Mouse (Mus musculus): ENCODE data around the gene Proca1. TPM values are rescaled to one million over a fixed set of nuclear protein-coding genes. Genes with fewer than 3 reads are reported as not detected.

Proca1 gene
- polyA plus RNA-seq, 1 experiment from 2014 or later: 2.9 TPM

GRCm38 (mm10) chr11:78164604-78164923 lies 28.6 kb upstream of the Proca1 start:
- ATAC-seq (ENCODE audit: low FRiP score) (peak; percentile 1; the same call in 1 of the 2 replicates), DNase-seq (ENCODE audit: low spot score) (no peak)
- peak overlapping the region; percentile 96 for H3K4me3 ChIP-seq (replicated peaks; ENCODE audit: low read length)
- peak overlapping the region; percentile 97 for H3K27ac ChIP-seq
- WGBS: under 1% methylated on average over 14 of the region's 14 CpGs
- no peaks in the 10 kb centered on the region for H3K9me3 ChIP-seq (ENCODE audit: control insufficient read depth, low read length)
- H3K9ac ChIP-seq: peak overlapping the region; percentile 100
- H3K27me3 ChIP-seq (ENCODE audit: control insufficient read depth, insufficient read depth, low read length): no peaks in the 10 kb centered on the region
- H3K4me2 ChIP-seq (replicated peaks): peak overlapping the region; percentile 79
- H3K36me3 ChIP-seq (replicated peaks; ENCODE audit: control insufficient read depth, insufficient read depth): peaks cover 30% of the 10 kb centered on the region
- H3K4me1 ChIP-seq (replicated peaks; ENCODE audit: control insufficient read depth, insufficient read depth, low read length): peaks cover 25% of the 10 kb centered on the region

- Histone ChIP-seq H3K36me3 (replicated peaks; ENCODE audit: control insufficient read depth, insufficient read depth) (peaks cover 25% of the 10 kb centered on the region), H3K4me1 (replicated peaks; ENCODE audit: control insufficient read depth, insufficient read depth, low read length) (peaks cover 25% of the 10 kb centered on the region), H3K9me3 (ENCODE audit: control insufficient read depth, low read length) (no peaks in the 10 kb centered on the region), H3K27me3 (ENCODE audit: control insufficient read depth, insufficient read depth, low read length) (no peaks in the 10 kb centered on the region), H3K4me2 (replicated peaks) (peak within 1 kb of the TSS; percentile 79), H3K4me3 (replicated peaks; ENCODE audit: low read length) (peak within 1 kb of the TSS; percentile 96), H3K27ac (peak within 1 kb of the TSS; percentile 97), H3K9ac (peak within 1 kb of the TSS; percentile 100)
- DNase-seq (ENCODE audit: low spot score) (peak; percentile 88), ATAC-seq (ENCODE audit: low FRiP score) (peak; percentile 87)
- WGBS: under 1% methylated on average over 77 of the region's 78 CpGs
These were observed 28.1 kb upstream of the Proca1 start, which contains the start of gene Traf4 for GRCm38 (mm10) chr11:78164924-78165760. Gene Traf4 (minus strand): TSS chr11:78165589.

- peak; percentile 60 for DNase-seq (ENCODE audit: low spot score)
- Histone ChIP-seq H3K4me2 (replicated peaks) (peak overlapping the region; percentile 79), H3K36me3 (replicated peaks; ENCODE audit: control insufficient read depth, insufficient read depth) (peaks cover 19% of the 10 kb centered on the region), H3K27ac (peak overlapping the region; percentile 97), H3K4me1 (replicated peaks; ENCODE audit: control insufficient read depth, insufficient read depth, low read length) (peaks cover 25% of the 10 kb centered on the region), H3K4me3 (replicated peaks; ENCODE audit: low read length) (peak overlapping the region; percentile 96), H3K9ac (peak overlapping the region; percentile 100), H3K9me3 (ENCODE audit: control insufficient read depth, low read length) (no peaks in the 10 kb centered on the region), H3K27me3 (ENCODE audit: control insufficient read depth, insufficient read depth, low read length) (no peaks in the 10 kb centered on the region)
- WGBS: 2% methylated on average over 16 of the region's 16 CpGs
- ATAC-seq (ENCODE audit: low FRiP score): peak; percentile 29; the same call in 1 of the 2 replicates
These were observed 27.5 kb upstream of the Proca1 start for GRCm38 (mm10) chr11:78165761-78166109.

- 53% methylated on average over 4 of the region's 4 CpGs for WGBS
- Histone ChIP-seq H3K27ac (peak overlapping the region; percentile 97), H3K4me3 (replicated peaks; ENCODE audit: low read length) (peak overlapping the region; percentile 96), H3K9ac (peak overlapping the region; percentile 100; the same call in 1 of the 2 replicates), H3K27me3 (ENCODE audit: control insufficient read depth, insufficient read depth, low read length) (no peaks in the 10 kb centered on the region), H3K4me1 (replicated peaks; ENCODE audit: control insufficient read depth, insufficient read depth, low read length) (peaks cover 25% of the 10 kb centered on the region), H3K4me2 (replicated peaks) (peak overlapping the region; percentile 79), H3K36me3 (replicated peaks; ENCODE audit: control insufficient read depth, insufficient read depth) (peaks cover 15% of the 10 kb centered on the region), H3K9me3 (ENCODE audit: control insufficient read depth, low read length) (no peaks in the 10 kb centered on the region)
- ATAC-seq (ENCODE audit: low FRiP score) (no peak), DNase-seq (ENCODE audit: low spot score) (no peak)
These were observed 27.0 kb upstream of the Proca1 start for GRCm38 (mm10) chr11:78166161-78166560.

- Histone ChIP-seq H3K4me3 (replicated peaks; ENCODE audit: low read length) (no peak overlapping the region), H3K9ac (no peak overlapping the region), H3K4me2 (replicated peaks) (no peak overlapping the region; the same call in 1 of the 2 replicates), H3K36me3 (replicated peaks; ENCODE audit: control insufficient read depth, insufficient read depth) (peaks cover 10% of the 10 kb centered on the region), H3K27ac (peak overlapping the region; percentile 97; the same call in 1 of the 2 replicates), H3K4me1 (replicated peaks; ENCODE audit: control insufficient read depth, insufficient read depth, low read length) (peaks cover 25% of the 10 kb centered on the region), H3K9me3 (ENCODE audit: control insufficient read depth, low read length) (no peaks in the 10 kb centered on the region), H3K27me3 (ENCODE audit: control insufficient read depth, insufficient read depth, low read length) (no peaks in the 10 kb centered on the region)
- WGBS: 74% methylated on average over 6 of the region's 6 CpGs
- ATAC-seq (ENCODE audit: low FRiP score) (no peak), DNase-seq (ENCODE audit: low spot score) (no peak)
These were observed 26.6 kb upstream of the Proca1 start for GRCm38 (mm10) chr11:78166640-78167039.

GRCm38 (mm10) chr11:78167257-78167959 lies 25.8 kb upstream of the Proca1 start:
- H3K36me3 ChIP-seq (replicated peaks; ENCODE audit: control insufficient read depth, insufficient read depth): peaks cover 2% of the 10 kb centered on the region; the same call in 1 of the 2 replicates
- 92% methylated on average over 14 of the region's 14 CpGs for WGBS

GRCm38 (mm10) chr11:78168541-78169468 lies 24.4 kb upstream of the Proca1 start:
- DNase-seq (ENCODE audit: low spot score): no peak
- 60% methylated on average over 19 of the region's 19 CpGs for WGBS
- ATAC-seq (ENCODE audit: low FRiP score): no peak
- Histone ChIP-seq H3K9ac (no peak overlapping the region), H3K27ac (no peak overlapping the region), H3K4me1 (replicated peaks; ENCODE audit: control insufficient read depth, insufficient read depth, low read length) (peaks cover 7% of the 10 kb centered on the region), H3K4me2 (replicated peaks) (no peak overlapping the region), H3K4me3 (replicated peaks; ENCODE audit: low read length) (no peak overlapping the region), H3K9me3 (ENCODE audit: control insufficient read depth, low read length) (no peaks in the 10 kb centered on the region), H3K36me3 (replicated peaks; ENCODE audit: control insufficient read depth, insufficient read depth) (no peaks in the 10 kb centered on the region), H3K27me3 (ENCODE audit: control insufficient read depth, insufficient read depth, low read length) (no peaks in the 10 kb centered on the region)

More at GRCm38 (mm10) chr11:78167257-78167959, 25.8 kb upstream of the Proca1 start:
- ATAC-seq (ENCODE audit: low FRiP score): no peak
- Histone ChIP-seq H3K4me2 (replicated peaks) (no peak overlapping the region), H3K27me3 (ENCODE audit: control insufficient read depth, insufficient read depth, low read length) (no peaks in the 10 kb centered on the region), H3K9ac (no peak overlapping the region), H3K4me1 (replicated peaks; ENCODE audit: control insufficient read depth, insufficient read depth, low read length) (peaks cover 21% of the 10 kb centered on the region), H3K4me3 (replicated peaks; ENCODE audit: low read length) (no peak overlapping the region), H3K27ac (no peak overlapping the region), H3K9me3 (ENCODE audit: control insufficient read depth, low read length) (no peaks in the 10 kb centered on the region)
- DNase-seq (ENCODE audit: low spot score): no peak

GRCm38 (mm10) chr11:78170306-78170705 lies 22.9 kb upstream of the Proca1 start:
- H3K4me1 ChIP-seq (replicated peaks; ENCODE audit: control insufficient read depth, insufficient read depth, low read length): peaks cover 6% of the 10 kb centered on the region

More at GRCm38 (mm10) chr11:78170306-78170705, 22.9 kb upstream of the Proca1 start:
- ATAC-seq (ENCODE audit: low FRiP score) (no peak), DNase-seq (ENCODE audit: low spot score) (no peak)
- H3K27ac ChIP-seq: no peak overlapping the region
- H3K36me3 ChIP-seq (replicated peaks; ENCODE audit: control insufficient read depth, insufficient read depth): no peaks in the 10 kb centered on the region
- no peak overlapping the region for H3K9ac ChIP-seq
- H3K4me3 ChIP-seq (replicated peaks; ENCODE audit: low read length): no peak overlapping the region
- WGBS: 87% methylated on average over 15 of the region's 15 CpGs
- H3K9me3 ChIP-seq (ENCODE audit: control insufficient read depth, low read length): no peaks in the 10 kb centered on the region
- H3K27me3 ChIP-seq (ENCODE audit: control insufficient read depth, insufficient read depth, low read length): no peaks in the 10 kb centered on the region
- H3K4me2 ChIP-seq (replicated peaks): no peak overlapping the region
